Mouse (Mus musculus): ENCODE data around the gene Rrnad1. TPM values are rescaled to one million over a fixed set of nuclear protein-coding genes. Genes with fewer than 3 reads are reported as not detected.

The Rrnad1 gene
- total RNA-seq, 1 experiment from 2014 or later = 24.1 TPM

DNA sequence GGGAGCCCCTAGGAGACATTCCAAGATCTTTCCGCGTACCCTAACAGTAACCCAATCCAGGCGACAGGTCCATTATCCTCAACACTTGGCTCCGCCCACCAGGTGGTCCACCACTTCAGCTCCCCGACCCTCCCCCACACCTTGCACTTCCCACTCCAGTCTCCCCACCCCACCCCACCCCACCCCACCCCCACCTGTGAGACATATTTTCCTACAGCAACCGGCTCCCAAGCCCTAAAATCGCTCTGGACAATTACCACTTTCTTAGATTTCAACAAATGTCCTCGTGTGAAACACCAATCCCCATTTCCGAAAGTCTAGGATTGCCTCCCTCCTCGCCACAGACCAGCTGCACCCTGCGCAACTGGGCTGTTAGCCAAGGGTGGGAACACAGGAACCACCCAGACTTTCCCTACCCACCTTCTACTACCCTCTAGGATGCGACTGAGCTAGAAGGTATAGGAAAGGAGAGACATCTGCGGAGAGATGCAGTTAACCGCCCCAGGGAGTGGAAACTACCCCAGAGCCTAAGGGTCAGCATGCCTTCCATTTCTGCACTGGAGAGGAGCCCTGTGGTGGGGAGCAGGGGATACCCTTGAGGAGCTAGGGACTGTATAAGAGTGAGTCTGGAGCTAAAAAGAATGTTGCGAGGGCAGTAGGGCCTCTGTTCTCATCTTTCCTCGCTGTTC lies 18.9 kb upstream of the Rrnad1 start:
- DNase-seq = no peak

DNA sequence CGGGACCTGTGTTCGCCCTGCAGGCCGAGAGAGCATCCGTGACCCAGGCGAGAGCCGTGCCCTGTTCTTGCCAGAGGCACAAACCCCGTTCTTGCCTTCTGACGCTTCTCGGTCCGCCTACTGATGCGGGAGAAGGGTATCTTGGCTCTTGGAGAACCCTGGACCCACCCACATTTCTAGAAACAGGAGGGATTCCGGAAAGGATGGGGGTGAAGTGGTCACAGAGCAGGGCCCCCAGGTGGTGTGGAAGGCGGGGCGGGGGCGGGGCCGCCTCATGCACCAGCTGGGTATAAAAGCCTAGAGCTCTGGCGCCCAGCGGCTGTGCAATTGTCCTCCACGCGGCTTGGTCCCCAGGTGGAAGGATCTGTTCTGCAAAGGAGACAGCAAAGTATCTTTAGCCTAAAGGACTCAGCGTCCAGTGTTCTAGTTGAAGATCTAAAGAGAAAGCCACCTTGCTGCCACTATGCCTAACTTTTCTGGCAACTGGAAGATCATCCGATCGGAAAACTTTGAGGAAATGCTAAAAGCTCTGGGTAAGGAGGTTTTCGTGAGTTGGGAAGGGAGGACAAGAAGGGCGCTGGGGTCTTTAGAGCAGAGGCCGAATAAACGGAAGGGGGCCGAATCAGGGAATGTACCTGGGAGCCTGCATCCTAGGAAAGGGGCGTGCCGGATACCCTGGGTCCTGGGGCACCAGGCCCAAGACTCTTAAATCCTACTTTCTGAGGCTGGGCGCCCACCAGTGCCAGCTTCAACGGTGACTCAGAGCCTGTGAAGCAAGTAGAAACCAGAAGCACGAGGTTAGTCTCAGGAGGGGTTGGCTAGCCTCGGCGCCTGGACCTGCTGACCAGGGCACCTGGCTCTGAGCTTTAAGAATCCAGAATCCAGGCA lies 18.1 kb upstream of the Rrnad1 start, which contains the start of gene Crabp2:
TSS of gene Crabp2 (plus strand) at position 289 of the 888 bp plus-strand sequence.
- no peak for DNase-seq

DNA sequence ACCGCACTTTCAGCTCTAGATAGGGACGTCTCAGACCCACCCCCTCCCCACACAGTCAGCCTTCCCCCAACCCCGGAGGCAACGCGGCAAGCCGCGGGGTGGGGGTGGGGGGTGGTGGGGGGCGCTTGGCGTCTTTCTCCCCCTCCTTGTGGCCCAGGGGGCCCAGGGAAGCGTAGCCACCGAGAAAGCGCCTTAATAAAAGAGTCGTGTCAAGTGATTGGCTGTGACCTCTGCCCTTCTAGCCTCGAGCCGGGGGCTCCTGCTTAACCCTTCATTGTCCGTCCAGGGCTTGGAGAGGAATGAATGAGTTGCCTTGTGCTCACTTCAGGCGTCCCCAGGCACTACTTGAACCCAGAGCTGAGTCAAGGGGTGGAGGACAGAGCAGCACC lies 17.3 kb upstream of the Rrnad1 start:
- no peak for DNase-seq

DNA sequence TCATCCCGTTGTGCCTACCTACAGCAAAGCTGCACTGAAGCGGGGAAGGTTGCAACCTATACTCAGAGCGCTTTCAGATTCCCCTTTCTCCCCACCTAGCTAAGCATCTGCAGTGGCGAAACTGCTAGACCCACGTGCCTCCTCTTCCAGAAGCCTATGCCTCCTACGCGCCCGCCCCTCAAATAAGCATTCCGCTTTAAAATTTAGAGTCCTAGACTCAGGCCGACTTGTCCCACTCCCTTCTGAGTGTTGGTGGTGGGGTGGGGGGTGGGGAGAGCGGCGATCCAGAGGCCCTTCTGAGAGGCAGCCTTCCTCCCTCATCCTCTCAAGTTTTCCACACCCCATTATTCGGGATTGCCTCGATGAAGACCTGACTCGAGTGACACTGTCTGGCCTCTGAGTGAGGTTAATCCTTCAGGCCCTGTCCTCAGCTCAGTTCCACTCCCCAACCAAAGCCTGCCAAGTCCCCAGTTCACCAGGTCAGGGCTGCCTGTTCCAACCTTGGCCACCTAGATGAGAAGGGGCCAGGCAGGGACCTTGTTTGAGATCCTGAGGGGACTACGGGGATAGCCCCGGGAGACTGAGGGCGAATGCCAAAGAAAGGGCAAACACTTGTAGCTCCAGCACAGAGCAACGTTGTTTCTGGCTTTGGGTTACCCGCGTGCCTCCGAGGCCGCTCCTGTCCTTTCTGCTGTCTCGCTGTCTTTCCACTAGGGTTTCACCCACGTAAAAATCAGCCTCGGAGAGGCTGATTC lies 16.7 kb upstream of the Rrnad1 start:
- no peak for DNase-seq

DNA sequence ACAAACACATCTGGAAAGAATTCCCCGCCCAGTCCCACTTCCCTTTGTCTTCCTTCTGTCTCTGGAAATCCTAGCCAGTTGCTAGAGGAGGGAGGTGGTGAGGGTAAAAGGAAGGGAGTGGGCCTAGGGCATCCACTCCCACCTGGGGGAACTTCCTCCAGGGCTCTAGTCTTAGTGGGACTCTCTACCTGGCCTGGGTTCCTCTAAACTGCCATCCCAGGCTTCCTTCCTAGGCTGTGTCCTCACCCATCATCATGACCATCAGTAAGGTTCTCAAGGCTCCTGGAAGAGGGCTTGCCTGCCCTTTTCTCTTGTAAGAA lies 16.0 kb upstream of the Rrnad1 start:
- no peak for DNase-seq

DNA sequence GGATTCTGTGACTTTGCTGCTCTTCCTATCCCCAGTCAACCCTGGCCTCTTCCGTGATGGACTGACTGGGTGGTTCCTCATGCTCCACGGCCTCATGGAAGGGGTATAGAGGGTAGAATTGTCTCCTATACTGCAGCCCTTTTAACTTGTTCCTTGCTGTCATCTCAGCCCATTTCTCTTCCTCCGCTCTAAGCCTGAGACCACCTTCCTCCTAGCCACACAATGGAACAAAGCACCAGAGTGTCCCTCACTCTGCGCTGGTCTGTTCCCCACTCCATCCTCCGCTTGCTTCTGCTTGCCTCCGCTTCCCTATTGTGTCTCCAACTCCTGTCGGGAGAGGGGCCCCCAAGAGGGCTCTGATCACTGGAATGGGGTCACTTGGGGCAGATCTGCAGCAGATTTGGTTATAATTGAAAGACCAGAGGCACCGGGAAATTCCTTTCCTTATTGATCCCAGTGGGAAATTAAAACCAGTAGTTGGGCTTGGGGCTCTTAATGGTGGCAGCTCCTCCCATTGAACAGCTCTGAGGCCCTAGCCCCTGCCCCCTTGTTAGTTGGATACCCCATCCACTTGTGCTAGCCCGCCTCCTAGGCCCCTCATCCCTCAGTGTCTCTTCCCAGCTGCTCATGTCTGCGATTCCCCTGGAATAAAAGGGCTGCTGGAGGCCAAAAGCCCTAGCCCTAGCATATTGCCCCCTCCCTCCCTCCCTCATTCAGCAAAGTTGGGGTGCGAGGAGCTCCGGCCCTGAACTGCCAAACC lies 15.4 kb upstream of the Rrnad1 start:
- no peak for DNase-seq

DNA sequence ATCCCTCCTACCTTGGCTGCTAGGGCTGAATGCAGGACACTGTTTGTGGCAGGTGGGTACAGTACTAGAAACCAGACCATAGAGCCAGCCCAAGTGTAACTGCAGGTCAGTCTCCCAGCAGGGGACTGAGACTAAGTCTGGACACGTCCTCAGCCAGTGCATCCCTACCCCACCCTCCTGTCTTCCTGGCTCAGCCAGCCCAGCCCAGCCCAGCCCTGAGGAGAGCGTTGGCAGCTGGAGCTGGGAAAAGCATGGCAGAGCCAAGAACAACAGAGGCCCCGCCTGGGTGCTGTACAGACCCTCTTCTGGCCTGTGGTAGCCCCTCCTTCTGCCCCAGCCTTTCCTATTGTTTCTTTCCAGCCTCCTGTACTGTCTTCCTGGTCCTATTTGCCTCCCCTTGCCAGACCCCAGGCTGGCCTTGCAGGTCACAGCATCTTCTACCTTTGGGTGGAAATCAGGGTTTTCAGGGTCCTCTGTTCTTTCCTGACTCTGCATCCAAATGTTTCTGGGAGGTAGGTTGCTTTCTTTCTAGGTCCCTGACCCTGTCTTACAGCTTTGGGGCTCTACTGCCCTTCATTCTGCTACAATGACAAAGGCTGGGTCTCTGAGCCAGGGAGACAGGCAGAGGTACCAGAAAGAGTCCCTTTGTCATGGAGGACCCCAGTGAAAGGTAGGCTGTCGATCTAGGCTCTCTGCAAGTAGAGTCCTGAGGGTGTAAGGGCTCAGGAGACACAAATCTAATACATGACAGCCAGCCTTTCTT lies 14.5 kb upstream of the Rrnad1 start:
- no peak for DNase-seq

DNA sequence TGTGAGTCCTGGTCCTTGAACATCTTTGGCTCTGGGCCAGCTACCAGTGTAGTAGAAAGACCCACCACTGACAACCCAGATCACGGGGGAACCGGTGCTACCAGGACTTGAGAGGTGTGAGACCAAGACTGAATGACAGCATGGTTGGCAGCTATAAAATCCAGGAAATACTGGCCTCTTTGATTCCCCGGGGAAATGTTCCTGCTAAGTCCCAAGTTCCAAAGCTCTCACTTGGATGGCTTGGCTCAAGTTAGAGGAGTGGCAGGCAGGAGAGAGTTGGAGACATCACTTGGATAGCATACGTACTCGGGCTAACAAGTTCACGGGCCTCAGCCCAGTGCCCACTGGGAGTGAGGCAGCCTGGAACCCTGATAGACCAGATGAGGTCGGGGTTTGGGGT lies 13.1 kb upstream of the Rrnad1 start:
- DNase-seq = no peak

DNA sequence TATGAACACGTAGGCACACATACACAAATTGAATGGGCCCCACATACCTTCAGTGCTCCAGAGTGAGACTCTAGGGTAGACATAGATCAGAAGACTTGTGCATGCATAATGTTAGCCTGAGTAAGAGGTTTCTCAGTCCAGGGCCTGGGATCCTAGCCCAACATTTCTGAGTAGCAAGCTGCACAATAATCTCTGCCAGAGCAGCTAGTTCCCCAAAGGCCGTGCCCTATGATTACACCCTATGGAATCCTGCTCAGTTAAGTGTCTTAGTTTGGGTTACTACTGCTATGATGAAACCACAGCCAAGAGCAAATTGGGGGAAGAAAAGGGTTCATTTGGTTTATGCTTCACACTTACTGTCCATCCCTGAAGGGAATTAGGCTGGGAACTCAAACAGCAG lies 12.0 kb upstream of the Rrnad1 start:
- DNase-seq = no peak

DNA sequence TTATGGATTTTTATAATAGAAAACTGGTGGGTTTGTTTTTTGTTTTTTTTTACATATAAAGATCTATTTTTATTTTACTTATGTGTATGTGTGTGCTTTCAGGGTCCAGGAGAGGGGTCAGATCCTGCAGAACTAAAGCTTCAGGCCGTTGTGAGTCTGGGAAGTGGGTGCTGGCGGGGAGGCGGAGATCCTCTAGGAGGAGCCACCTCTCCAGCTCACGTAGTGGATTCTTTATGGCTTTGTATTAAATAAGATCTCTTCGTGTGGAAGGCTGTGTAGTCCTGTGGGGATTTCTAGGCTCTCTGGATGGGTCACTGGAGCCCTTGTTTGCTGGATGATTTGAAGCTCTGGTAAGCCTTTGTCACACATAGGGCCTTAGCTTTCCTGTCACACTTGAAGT lies 10.1 kb upstream of the Rrnad1 start:
- DNase-seq = no peak

DNA sequence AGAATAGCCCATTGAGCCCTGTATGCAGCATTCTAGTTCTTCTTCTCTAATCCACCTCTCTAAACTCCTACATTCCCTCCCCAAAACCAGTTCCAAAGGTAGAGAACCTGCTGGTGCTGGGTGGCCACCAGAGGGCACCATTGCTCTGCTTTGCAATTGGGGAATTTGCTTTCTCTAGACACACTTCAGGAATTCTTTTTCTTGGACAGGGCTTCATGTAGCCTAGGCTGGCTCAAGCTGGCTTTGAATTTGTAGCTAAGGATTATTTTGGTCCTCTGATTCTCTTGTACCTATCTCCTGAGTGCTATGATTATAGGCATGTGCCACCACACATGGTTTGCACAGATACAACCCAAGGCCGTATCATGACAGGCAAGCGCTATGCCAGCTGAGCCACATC lies 5.3 kb upstream of the Rrnad1 start:
- DNase-seq = peak; percentile 87

DNA sequence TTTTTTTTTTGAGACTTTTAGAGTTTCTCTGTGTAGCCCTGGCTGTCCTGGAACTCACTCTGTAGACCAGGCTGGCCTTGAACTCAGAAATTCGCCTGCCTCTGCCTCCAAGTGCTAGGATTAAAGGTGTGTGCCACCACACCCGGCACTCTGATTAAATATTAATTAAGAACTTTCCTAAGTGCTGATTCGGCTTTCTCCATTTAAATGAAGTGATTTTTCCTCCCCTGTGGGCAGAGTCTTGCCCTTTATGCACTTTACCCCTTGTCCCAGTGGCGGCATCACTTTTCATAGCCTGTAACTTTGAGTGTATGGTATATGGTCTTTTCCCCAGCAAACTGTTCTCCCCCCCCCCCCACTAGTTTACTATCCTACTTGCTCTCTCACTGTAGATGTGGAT lies 4.7 kb upstream of the Rrnad1 start:
- no peak for DNase-seq

DNA sequence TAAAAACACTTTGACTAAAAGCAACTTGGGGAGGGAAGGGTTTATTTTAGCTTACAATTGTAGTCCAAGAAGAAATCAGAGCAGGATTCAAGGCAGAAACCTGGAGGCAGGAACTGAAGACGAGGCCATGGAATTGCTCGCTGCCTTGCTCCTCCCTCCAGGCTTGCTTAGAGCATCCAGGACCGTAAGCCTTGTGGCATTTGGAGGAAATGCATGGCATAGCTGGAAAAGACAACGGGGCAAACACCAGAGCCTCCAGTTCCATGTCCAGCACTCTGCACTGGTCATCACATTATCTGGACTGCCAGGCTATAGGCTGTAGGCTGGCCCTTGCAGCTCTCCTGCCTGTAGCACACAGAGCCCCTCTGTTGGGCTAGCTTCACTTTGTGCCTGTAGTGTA lies 4.0 kb upstream of the Rrnad1 start:
- no peak for DNase-seq

DNA sequence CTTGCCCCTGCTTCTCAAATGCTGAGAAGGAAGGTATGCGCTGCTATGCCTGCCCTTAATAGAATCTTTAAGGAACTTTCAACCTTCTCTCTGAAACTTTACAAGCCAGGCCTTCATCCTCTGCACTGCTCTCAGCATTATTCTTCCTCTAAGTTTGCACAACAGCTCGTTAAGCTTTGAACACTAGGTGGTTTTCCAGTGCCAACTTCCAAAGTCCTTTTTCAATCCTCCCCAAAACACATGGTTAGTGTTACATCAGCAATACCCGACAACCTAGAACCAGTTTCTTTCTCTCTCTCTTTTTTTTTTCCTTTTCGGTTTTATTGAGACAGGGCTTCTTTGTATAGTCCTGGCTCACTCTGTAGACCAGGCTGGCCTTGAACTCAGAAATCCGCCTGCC lies 3.5 kb upstream of the Rrnad1 start:
- no peak for DNase-seq

DNA sequence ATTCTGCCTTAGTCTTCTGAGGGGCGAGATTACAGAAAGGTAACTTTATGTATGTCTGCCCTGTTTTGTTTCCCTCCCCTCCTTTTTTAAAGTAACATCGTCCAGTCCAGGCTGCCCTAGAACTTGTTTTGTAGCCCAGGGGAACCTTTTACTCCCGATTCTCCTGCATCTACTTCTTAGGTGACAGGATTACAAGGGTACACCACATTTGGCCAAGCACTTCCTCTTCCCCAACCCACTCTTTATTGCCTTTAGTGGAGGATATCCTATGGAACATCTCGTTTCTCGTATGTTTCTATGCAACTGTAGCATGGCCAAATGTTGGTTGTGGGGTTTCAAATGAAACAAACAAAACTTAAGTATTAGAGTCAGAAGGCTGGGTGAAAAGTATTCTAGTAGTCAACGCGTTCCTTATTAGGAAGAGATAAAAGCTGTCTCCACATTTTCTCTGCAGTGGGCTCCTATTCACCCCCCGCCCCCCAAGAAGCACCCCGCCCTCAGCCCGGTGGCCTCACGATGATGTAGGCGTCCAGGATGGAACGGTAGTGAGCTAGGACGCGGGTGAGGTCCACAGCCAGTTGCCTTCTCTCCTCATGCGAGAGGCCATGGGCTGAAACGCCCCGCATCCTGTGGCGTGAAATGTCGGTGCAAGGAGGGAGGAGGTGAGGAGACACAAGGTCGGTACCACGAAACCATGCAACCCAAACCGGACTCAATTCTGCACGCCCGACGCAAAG lies 1.0 kb downstream of the Rrnad1 start:
- no peak for DNase-seq

DNA sequence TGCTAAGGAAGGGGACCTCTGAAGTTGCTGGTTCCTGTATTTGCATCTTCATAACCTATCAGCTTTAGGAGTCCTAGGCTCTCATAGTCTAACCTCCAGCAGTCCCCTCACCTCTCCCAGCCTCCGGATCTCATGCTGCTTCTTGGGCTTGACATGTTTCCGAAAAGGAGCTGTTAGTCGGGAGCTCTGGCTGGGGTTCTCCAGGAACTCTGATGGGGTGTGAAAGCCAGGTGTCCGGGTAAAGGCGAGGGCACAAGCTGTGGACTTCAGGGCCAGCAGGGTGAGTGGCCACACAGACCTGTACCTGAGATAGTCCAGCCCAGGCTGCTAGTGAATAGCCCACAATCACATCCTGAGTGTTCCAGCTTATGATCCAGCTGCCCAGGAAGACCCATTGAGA lies 3.1 kb downstream of the Rrnad1 start:
- DNase-seq = no peak

DNA sequence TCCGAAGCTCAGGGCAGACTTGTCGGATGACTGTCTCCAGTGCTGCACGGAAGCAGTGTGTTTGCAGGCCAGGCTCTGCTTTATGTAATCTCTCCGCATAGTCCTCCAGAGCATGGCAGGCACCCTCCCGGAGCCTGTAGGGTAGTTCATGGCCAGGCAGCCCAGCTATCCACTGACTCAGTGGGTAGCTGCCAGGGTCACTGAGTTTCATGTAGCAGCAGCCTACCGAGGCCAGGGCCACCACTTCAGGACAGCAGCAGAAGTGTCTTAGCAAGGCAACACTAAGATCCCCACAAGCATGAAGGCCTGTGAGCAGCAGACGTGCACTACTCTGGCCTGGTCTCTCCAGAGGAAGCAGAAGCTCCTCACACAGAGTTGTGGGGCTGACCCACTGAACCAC lies 5.5 kb downstream of the Rrnad1 start:
- peak; percentile 12 for DNase-seq

DNA sequence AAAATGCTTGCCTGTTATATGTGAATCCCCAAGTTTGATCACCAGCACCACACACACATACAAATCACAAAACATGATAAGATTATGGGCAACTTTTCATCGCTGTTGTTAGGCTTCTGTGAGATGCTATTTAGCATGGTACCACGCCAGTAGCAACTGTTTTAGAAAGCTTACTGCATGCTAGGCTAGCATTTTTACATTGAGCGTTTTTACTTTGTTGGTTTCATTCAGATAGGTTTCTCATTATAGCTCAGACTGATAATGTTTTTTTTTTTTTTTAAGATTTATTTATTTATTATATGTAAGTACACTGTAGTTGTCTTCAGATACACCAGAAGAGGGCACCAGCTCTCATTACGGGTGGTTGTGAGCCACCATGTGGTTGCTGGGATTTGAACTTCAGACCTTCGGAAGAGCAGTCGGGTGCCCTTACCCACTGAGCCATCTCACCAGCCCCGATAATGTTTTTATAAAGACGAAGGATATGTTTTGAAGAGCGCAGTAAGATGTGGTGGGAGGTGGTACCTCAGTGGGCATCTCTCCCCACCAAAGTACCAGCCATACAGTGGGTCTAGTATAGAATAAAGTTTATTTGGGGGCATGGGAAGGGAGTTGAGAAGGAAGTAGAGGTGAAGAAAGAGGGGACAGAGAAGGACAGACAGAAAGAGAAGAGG lies 10.1 kb downstream of the Rrnad1 start:
- DNase-seq = no peak

DNA sequence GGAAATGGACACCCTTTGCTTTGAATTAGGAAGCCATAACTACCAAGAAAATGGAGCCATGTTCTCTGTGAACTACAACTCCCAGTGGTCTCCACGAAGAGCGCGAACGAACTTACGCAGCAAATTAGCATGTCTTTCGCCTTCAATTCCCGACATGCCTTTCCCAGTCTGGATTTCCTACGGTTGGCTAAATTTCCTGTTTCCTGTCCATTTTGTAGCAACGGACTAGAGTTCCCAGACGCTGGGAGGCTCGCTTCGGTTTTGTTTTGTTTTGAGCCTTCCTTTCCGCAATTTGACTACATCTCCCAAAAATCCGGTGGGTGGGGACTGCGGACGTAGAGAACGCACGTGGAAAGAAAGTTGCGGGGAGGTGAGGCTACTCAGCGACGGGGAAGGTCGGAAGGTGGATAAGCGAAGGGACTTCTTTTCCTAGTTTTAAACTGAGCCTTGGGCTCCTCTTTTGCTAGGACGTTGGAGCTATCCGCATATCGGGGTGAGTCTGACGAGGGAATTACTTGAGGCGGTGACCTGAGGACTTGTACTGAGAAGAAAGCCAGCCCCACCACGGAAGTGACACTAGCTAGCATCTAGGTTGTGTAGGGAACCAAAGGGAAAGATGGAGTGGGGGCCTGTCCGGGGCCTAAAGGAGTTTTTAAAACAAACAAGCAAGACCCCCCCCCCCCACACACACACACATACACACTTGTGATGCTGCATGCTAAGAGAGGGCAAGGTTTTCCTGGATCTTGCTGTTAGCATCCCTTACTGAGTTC lies 11.0 kb downstream of the Rrnad1 start, which contains the start of gene Mrpl24:
TSS of gene Mrpl24 (plus strand) at position 171 of the 773 bp plus-strand sequence.
- peak; percentile 55 for DNase-seq
